Mouse (Mus musculus): Measurements from ENCODE around the gene Aspdh. TPM values are rescaled to one million over a fixed set of nuclear protein-coding genes. Genes with fewer than 3 reads are reported as not detected.

Gene Aspdh
- polyA plus RNA-seq, 1 experiment from 2014 or later = 0.72 TPM

DNA sequence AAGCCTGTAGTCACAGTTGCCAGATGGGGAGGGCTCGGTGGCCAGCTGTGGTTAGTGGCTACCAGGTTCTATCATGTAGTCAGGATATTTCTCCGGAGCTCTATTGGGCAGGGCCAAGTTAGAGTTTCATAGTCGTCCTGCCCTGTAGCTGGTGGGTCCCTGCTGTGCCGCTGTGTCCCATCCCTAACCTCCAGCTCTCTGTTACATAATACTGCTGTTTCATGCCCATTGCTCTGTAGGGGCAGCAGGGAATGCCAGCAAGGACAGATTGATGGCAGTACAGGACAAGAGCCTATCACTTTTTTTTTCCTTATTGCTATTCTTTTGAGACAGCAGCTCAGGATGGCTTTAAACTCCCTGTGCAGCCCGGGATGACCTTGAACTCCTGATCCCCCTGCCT, 29.4 kb upstream of the Aspdh start:
- no peak for ATAC-seq (ENCODE audit: insufficient read depth, low FRiP score)
- Histone ChIP-seq H3K9me3 (replicated peaks; ENCODE audit: control insufficient read depth, low read length) (no peaks in the 10 kb centered on the region), H3K4me1 (ENCODE audit: control insufficient read depth, insufficient read depth, low read length) (no peaks in the 10 kb centered on the region), H3K36me3 (ENCODE audit: control insufficient read depth, insufficient read depth, low read length) (no peaks in the 10 kb centered on the region), H3K27ac (ENCODE audit: low read length) (no peak overlapping the region), H3K27me3 (ENCODE audit: control insufficient read depth, insufficient read depth, low read length) (peaks cover 27% of the 10 kb centered on the region), H3K4me3 (replicated peaks; ENCODE audit: low read length) (no peak overlapping the region), H3K9ac (ENCODE audit: low read length) (no peak overlapping the region), H3K4me2 (ENCODE audit: low read depth, low read length) (no peak overlapping the region)
- WGBS = 66% methylated on average over 5 of the region's 5 CpGs

GRCm38 (mm10) chr7:44436267-44436666, 28.9 kb upstream of the Aspdh start:
- peaks cover 27% of the 10 kb centered on the region for H3K27me3 ChIP-seq (ENCODE audit: control insufficient read depth, insufficient read depth, low read length)
- 11% methylated on average over 1 of the region's 1 CpGs for WGBS

GRCm38 (mm10) chr7:44437188-44437587, 28.0 kb upstream of the Aspdh start:
- H3K4me3 ChIP-seq (replicated peaks; ENCODE audit: low read length) = no peak overlapping the region
- H3K9me3 ChIP-seq (replicated peaks; ENCODE audit: control insufficient read depth, low read length) = no peaks in the 10 kb centered on the region
- H3K36me3 ChIP-seq (ENCODE audit: control insufficient read depth, insufficient read depth, low read length) = no peaks in the 10 kb centered on the region
- H3K27me3 ChIP-seq (ENCODE audit: control insufficient read depth, insufficient read depth, low read length) = peaks cover 30% of the 10 kb centered on the region
- ATAC-seq (ENCODE audit: insufficient read depth, low FRiP score) = no peak
- no peak overlapping the region for H3K27ac ChIP-seq (ENCODE audit: low read length)
- no peak overlapping the region for H3K4me2 ChIP-seq (ENCODE audit: low read depth, low read length)
- 50% methylated on average over 1 of the region's 1 CpGs for WGBS
- no peaks in the 10 kb centered on the region for H3K4me1 ChIP-seq (ENCODE audit: control insufficient read depth, insufficient read depth, low read length)
- no peak overlapping the region for H3K9ac ChIP-seq (ENCODE audit: low read length)

More at GRCm38 (mm10) chr7:44436267-44436666, 28.9 kb upstream of the Aspdh start:
- Histone ChIP-seq H3K27ac (ENCODE audit: low read length) (no peak overlapping the region), H3K9ac (ENCODE audit: low read length) (no peak overlapping the region), H3K4me1 (ENCODE audit: control insufficient read depth, insufficient read depth, low read length) (no peaks in the 10 kb centered on the region), H3K36me3 (ENCODE audit: control insufficient read depth, insufficient read depth, low read length) (no peaks in the 10 kb centered on the region), H3K4me3 (replicated peaks; ENCODE audit: low read length) (no peak overlapping the region), H3K9me3 (replicated peaks; ENCODE audit: control insufficient read depth, low read length) (no peaks in the 10 kb centered on the region), H3K4me2 (ENCODE audit: low read depth, low read length) (no peak overlapping the region)
- no peak for ATAC-seq (ENCODE audit: insufficient read depth, low FRiP score)

- Histone ChIP-seq H3K36me3 (ENCODE audit: control insufficient read depth, insufficient read depth, low read length) (no peaks in the 10 kb centered on the region), H3K9me3 (replicated peaks; ENCODE audit: control insufficient read depth, low read length) (no peaks in the 10 kb centered on the region), H3K4me2 (ENCODE audit: low read depth, low read length) (no peak overlapping the region), H3K27ac (ENCODE audit: low read length) (no peak overlapping the region), H3K9ac (ENCODE audit: low read length) (no peak overlapping the region), H3K27me3 (ENCODE audit: control insufficient read depth, insufficient read depth, low read length) (peaks cover 35% of the 10 kb centered on the region), H3K4me3 (replicated peaks; ENCODE audit: low read length) (no peak overlapping the region), H3K4me1 (ENCODE audit: control insufficient read depth, insufficient read depth, low read length) (no peaks in the 10 kb centered on the region)
- no peak for ATAC-seq (ENCODE audit: insufficient read depth, low FRiP score)
- 62% methylated on average over 8 of the region's 8 CpGs for WGBS
Observed at GRCm38 (mm10) chr7:44437933-44438332, 27.3 kb upstream of the Aspdh start.

GRCm38 (mm10) chr7:44439696-44440095, 25.5 kb upstream of the Aspdh start:
- H3K36me3 ChIP-seq (ENCODE audit: control insufficient read depth, insufficient read depth, low read length) = no peaks in the 10 kb centered on the region
- H3K27me3 ChIP-seq (ENCODE audit: control insufficient read depth, insufficient read depth, low read length) = peaks cover 53% of the 10 kb centered on the region
- 69% methylated on average over 2 of the region's 2 CpGs for WGBS
- H3K4me1 ChIP-seq (ENCODE audit: control insufficient read depth, insufficient read depth, low read length) = no peaks in the 10 kb centered on the region
- no peak overlapping the region for H3K9ac ChIP-seq (ENCODE audit: low read length)
- H3K9me3 ChIP-seq (replicated peaks; ENCODE audit: control insufficient read depth, low read length) = no peaks in the 10 kb centered on the region
- ATAC-seq (ENCODE audit: insufficient read depth, low FRiP score) = no peak
- H3K4me3 ChIP-seq (replicated peaks; ENCODE audit: low read length) = no peak overlapping the region
- no peak overlapping the region for H3K4me2 ChIP-seq (ENCODE audit: low read depth, low read length)
- H3K27ac ChIP-seq (ENCODE audit: low read length) = no peak overlapping the region

DNA sequence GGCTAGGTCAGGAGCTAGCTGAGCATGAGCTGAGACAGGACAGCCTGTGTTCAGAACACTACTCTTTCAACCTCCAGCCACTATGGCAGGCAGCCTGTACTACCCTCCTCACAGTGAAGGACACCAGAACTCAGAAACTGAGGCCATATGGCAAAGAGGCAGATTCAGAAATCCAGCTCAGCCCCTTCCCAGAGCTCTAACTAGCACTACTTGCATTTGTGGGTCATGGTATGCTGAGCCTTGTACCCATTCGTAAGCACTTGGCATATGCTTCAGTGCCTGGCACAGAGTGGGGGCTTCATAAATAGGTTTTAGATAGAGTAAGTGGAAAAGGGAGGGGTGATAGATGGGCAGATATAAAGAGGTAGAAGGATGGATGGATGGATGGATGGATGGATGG, 24.7 kb upstream of the Aspdh start:
- Histone ChIP-seq H3K9ac (ENCODE audit: low read length) (no peak overlapping the region), H3K4me2 (ENCODE audit: low read depth, low read length) (no peak overlapping the region), H3K4me3 (replicated peaks; ENCODE audit: low read length) (no peak overlapping the region), H3K27ac (ENCODE audit: low read length) (no peak overlapping the region), H3K9me3 (replicated peaks; ENCODE audit: control insufficient read depth, low read length) (no peaks in the 10 kb centered on the region), H3K36me3 (ENCODE audit: control insufficient read depth, insufficient read depth, low read length) (no peaks in the 10 kb centered on the region), H3K4me1 (ENCODE audit: control insufficient read depth, insufficient read depth, low read length) (no peaks in the 10 kb centered on the region), H3K27me3 (ENCODE audit: control insufficient read depth, insufficient read depth, low read length) (peaks cover 61% of the 10 kb centered on the region)
- WGBS = 82% methylated on average over 1 of the region's 1 CpGs
- no peak for ATAC-seq (ENCODE audit: insufficient read depth, low FRiP score)

DNA sequence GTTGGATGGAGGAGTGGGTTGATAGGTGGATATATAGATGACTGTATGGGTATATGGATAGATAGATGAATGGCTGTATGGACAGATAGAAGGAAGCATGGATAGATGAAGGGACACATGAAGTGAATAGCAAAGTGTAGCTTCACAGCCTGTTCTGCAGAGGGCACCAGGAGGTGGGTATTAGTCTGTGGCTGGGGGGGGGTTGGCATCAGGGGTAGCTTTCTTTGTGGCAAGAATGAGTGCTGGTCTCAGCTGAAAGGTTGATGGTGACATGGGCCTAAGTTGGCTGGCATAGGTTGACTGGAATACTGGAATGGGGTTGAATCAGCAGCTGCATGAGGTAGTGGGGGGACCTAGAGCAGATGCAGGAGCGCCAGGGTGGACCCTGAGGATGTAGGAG, 24.0 kb upstream of the Aspdh start:
- no peak overlapping the region for H3K9ac ChIP-seq (ENCODE audit: low read length)
- no peaks in the 10 kb centered on the region for H3K9me3 ChIP-seq (replicated peaks; ENCODE audit: control insufficient read depth, low read length)
- H3K36me3 ChIP-seq (ENCODE audit: control insufficient read depth, insufficient read depth, low read length) = no peaks in the 10 kb centered on the region
- H3K4me3 ChIP-seq (replicated peaks; ENCODE audit: low read length) = no peak overlapping the region
- 14% methylated on average over 1 of the region's 1 CpGs for WGBS
- no peak for ATAC-seq (ENCODE audit: insufficient read depth, low FRiP score)
- no peak overlapping the region for H3K27ac ChIP-seq (ENCODE audit: low read length)
- no peaks in the 10 kb centered on the region for H3K4me1 ChIP-seq (ENCODE audit: control insufficient read depth, insufficient read depth, low read length)
- H3K27me3 ChIP-seq (ENCODE audit: control insufficient read depth, insufficient read depth, low read length) = peaks cover 68% of the 10 kb centered on the region
- no peak overlapping the region for H3K4me2 ChIP-seq (ENCODE audit: low read depth, low read length)

DNA sequence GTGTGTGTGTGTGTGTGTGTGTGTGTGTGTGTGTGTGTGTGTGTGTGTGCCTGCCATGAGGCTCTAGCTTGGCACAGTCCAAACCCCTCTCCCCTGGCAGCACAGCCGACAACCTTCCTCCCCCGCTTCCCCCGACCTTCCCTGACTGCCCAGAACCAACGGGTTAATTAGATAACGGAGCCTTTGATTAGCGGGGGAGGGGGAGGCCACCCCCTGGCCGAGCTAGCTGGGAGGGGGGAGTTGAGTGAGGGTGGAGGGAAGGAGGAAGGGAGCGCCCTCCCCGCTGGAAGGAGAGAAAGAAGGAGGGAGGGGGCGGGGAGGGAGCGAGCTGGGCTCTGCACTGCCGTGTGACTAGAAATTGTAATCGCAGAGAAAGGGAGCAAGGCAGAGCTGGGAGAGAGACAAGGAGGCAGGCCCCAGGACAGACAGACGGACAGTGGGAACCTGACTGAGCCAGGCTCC, 23.5 kb upstream of the Aspdh start:
- Histone ChIP-seq H3K4me1 (ENCODE audit: control insufficient read depth, insufficient read depth, low read length) (no peaks in the 10 kb centered on the region), H3K4me2 (ENCODE audit: low read depth, low read length) (peak overlapping the region; percentile 11), H3K9ac (ENCODE audit: low read length) (peak overlapping the region; percentile 46; the same call in 1 of the 2 replicates), H3K36me3 (ENCODE audit: control insufficient read depth, insufficient read depth, low read length) (no peaks in the 10 kb centered on the region), H3K27ac (ENCODE audit: low read length) (no peak overlapping the region), H3K27me3 (ENCODE audit: control insufficient read depth, insufficient read depth, low read length) (peaks cover 72% of the 10 kb centered on the region), H3K9me3 (replicated peaks; ENCODE audit: control insufficient read depth, low read length) (no peaks in the 10 kb centered on the region), H3K4me3 (replicated peaks; ENCODE audit: low read length) (peak overlapping the region; percentile 19)
- WGBS = 2% methylated on average over 14 of the region's 14 CpGs
- ATAC-seq (ENCODE audit: insufficient read depth, low FRiP score) = peak; percentile 53; the same call in 1 of the 2 replicates

- 0% methylated on average over 14 of the region's 14 CpGs for WGBS
- Histone ChIP-seq H3K4me2 (ENCODE audit: low read depth, low read length) (peak overlapping the region; percentile 11), H3K36me3 (ENCODE audit: control insufficient read depth, insufficient read depth, low read length) (no peaks in the 10 kb centered on the region), H3K27me3 (ENCODE audit: control insufficient read depth, insufficient read depth, low read length) (peaks cover 72% of the 10 kb centered on the region), H3K27ac (ENCODE audit: low read length) (no peak overlapping the region), H3K4me1 (ENCODE audit: control insufficient read depth, insufficient read depth, low read length) (no peaks in the 10 kb centered on the region), H3K4me3 (replicated peaks; ENCODE audit: low read length) (peak overlapping the region; percentile 19), H3K9ac (ENCODE audit: low read length) (peak overlapping the region; percentile 46; the same call in 1 of the 2 replicates), H3K9me3 (replicated peaks; ENCODE audit: control insufficient read depth, low read length) (no peaks in the 10 kb centered on the region)
- no peak for ATAC-seq (ENCODE audit: insufficient read depth, low FRiP score)
Observed at GRCm38 (mm10) chr7:44442407-44442821, 22.8 kb upstream of the Aspdh start.
